Comparison of ENCODE assay signal across 8 mouse cellular contexts in the genomic region with DNA sequence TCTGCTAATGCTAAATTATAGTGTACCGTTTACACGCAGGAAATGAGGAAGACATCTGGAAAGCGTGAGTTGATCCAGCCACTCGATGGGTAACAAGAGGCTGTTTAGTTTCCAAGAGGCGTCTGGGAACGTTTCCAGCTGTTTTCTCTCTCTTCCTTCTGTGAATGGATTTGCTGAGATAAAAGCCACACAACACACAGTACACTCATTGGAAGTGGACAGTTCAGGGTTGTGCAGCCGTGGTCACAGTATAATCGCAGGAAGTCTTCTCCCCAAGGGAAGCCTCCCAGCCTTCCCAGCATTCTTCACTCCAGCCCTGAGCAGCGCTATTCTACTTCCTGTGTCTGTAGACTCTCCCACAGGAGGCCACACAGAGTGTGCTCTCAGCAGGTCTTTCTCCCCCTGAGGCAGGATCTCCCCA. TPM values are rescaled to one million over a fixed set of nuclear protein-coding genes. Genes with fewer than 3 reads are reported as not detected.
DNase-seq lines count a peak whose midpoint lies in the region; ATAC-seq and TF ChIP-seq lines count a peak whose summit lies in the region.

No protein-coding gene starts in this region.

- WGBS in midbrain, embryonic 15.5 days = 63% methylated on average over 9 of the region's 9 CpGs
- WGBS in midbrain, embryonic 11.5 days = 82% methylated on average over 9 of the region's 9 CpGs
- 39% methylated on average over 9 of the region's 9 CpGs for WGBS in intestine, embryonic 15.5 days
- 23% methylated on average over 9 of the region's 9 CpGs for WGBS in limb, embryonic 15.5 days
- 5% methylated on average over 9 of the region's 9 CpGs for WGBS in olfactory bulb, adult 2 months

- no peak overlapping the region for H3K4me3 ChIP-seq in midbrain, embryonic 15.5 days
- H3K4me3 ChIP-seq in midbrain, embryonic 11.5 days (ENCODE audit: low read depth, low read length) = no peak overlapping the region
- H3K4me3 ChIP-seq in intestine, embryonic 15.5 days (replicated peaks) = no peak overlapping the region
- H3K4me3 ChIP-seq in limb, embryonic 15.5 days = no peak overlapping the region
- H3K4me3 ChIP-seq in olfactory bulb, adult 2 months (ENCODE audit: insufficient read depth, low read depth, low read length) = no peak overlapping the region

- DNase-seq in midbrain, embryonic 11.5 days (ENCODE audit: low spot score, missing footprints) = no peak
- peak; percentile 71 for DNase-seq in gastrocnemius, postnatal 25 days
- no peak for DNase-seq in cerebellum, adult 11 months

- peak overlapping the region; percentile 53 for H3K27ac ChIP-seq in midbrain, embryonic 15.5 days
- H3K27ac ChIP-seq in midbrain, embryonic 11.5 days (ENCODE audit: low read depth, low read length) = no peak overlapping the region
- peak overlapping the region; percentile 77 for H3K27ac ChIP-seq in intestine, embryonic 15.5 days
- H3K27ac ChIP-seq in limb, embryonic 15.5 days = peak overlapping the region; percentile 77
- 0 out of 2 replicates have a peak overlapping the region, but pooled peaks have one; percentile 9 for H3K27ac ChIP-seq in olfactory bulb, adult 2 months (ENCODE audit: insufficient read depth, low read depth, low read length)

- no peaks in the 10 kb centered on the region for H3K27me3 ChIP-seq in midbrain, embryonic 15.5 days (replicated peaks)
- no peaks in the 10 kb centered on the region for H3K27me3 ChIP-seq in midbrain, embryonic 11.5 days (ENCODE audit: control insufficient read depth, insufficient read depth, low read length)
- no peaks in the 10 kb centered on the region for H3K27me3 ChIP-seq in intestine, embryonic 15.5 days (replicated peaks)
- no peaks in the 10 kb centered on the region for H3K27me3 ChIP-seq in limb, embryonic 15.5 days

- H3K9me3 ChIP-seq in midbrain, embryonic 15.5 days = no peaks in the 10 kb centered on the region
- no peaks in the 10 kb centered on the region for H3K9me3 ChIP-seq in midbrain, embryonic 11.5 days (ENCODE audit: control insufficient read depth, low read length)
- H3K9me3 ChIP-seq in intestine, embryonic 15.5 days = no peaks in the 10 kb centered on the region
- no peaks in the 10 kb centered on the region for H3K9me3 ChIP-seq in limb, embryonic 15.5 days

- H3K36me3 ChIP-seq in midbrain, embryonic 15.5 days (replicated peaks) = 0 out of 2 replicates have a peak, but pooled peaks cover 2% of the 10 kb centered on the region
- 0 out of 2 replicates have a peak, but pooled peaks cover 6% of the 10 kb centered on the region for H3K36me3 ChIP-seq in midbrain, embryonic 11.5 days (ENCODE audit: control insufficient read depth, insufficient read depth, low read length)
- peaks cover 5% of the 10 kb centered on the region; the same call in 1 of the 2 replicates for H3K36me3 ChIP-seq in intestine, embryonic 15.5 days
- peaks cover 9% of the 10 kb centered on the region for H3K36me3 ChIP-seq in limb, embryonic 15.5 days

- TF ChIP-seq CTCF in olfactory bulb, adult 2 months (IDR thresholded peaks at IDR 0.05; ENCODE audit: insufficient read depth, low read depth, low read length) = no peak

- H3K4me2 ChIP-seq in midbrain, embryonic 15.5 days = no peak overlapping the region
- H3K4me2 ChIP-seq in midbrain, embryonic 11.5 days = no peak overlapping the region
- no peak overlapping the region for H3K4me2 ChIP-seq in intestine, embryonic 15.5 days (replicated peaks)
- H3K4me2 ChIP-seq in limb, embryonic 15.5 days = no peak overlapping the region

- ATAC-seq in midbrain, embryonic 15.5 days (replicated peaks) = no peak
- no peak for ATAC-seq in midbrain, embryonic 11.5 days (ENCODE audit: low FRiP score)
- ATAC-seq in intestine, embryonic 15.5 days = peak; percentile 92
- ATAC-seq in limb, embryonic 15.5 days (ENCODE audit: insufficient number of reproducible peaks, low FRiP score, low TSS enrichment, low read depth) = peak; percentile 67; the same call in 1 of the 2 replicates
- no peak for ATAC-seq in erythroid progenitor cell, adult 5-6 weeks (replicated peaks; ENCODE audit: low FRiP score, poor library complexity, severe bottlenecking)

- no peak for TF ChIP-seq POLR2A in olfactory bulb, adult 2 months (IDR thresholded peaks at IDR 0.05; ENCODE audit: insufficient read depth, low read depth, low read length)

- no peaks in the 10 kb centered on the region for H3K4me1 ChIP-seq in midbrain, embryonic 15.5 days
- no peaks in the 10 kb centered on the region for H3K4me1 ChIP-seq in midbrain, embryonic 11.5 days (ENCODE audit: control insufficient read depth, insufficient read depth, low read length)
- H3K4me1 ChIP-seq in intestine, embryonic 15.5 days (replicated peaks) = peaks cover 8% of the 10 kb centered on the region; the same call in 1 of the 2 replicates
- H3K4me1 ChIP-seq in limb, embryonic 15.5 days = 0 out of 2 replicates have a peak, but pooled peaks cover 4% of the 10 kb centered on the region
- peaks cover 5% of the 10 kb centered on the region for H3K4me1 ChIP-seq in olfactory bulb, adult 2 months (ENCODE audit: control insufficient read depth, insufficient read depth, low read length)

- no peak overlapping the region for H3K9ac ChIP-seq in midbrain, embryonic 15.5 days
- H3K9ac ChIP-seq in midbrain, embryonic 11.5 days (ENCODE audit: low read length) = no peak overlapping the region
- no peak overlapping the region for H3K9ac ChIP-seq in intestine, embryonic 15.5 days
- H3K9ac ChIP-seq in limb, embryonic 15.5 days = no peak overlapping the region

RNA-seq across cellular contexts. Expression of gene Tango6, which starts 22.0 kb away (rescaled TPM):
- 6.4 and 6.8 TPM in 2 replicates for polyA plus RNA-seq in midbrain, embryonic 15.5 days (2015; fragmentation: Nextera tagmentation; extraction: Ambion mirVana)
- polyA plus RNA-seq in midbrain, embryonic 11.5 days (2014; fragmentation: Nextera tagmentation; extraction: Ambion mirVana) = 6.8 and 7.0 TPM in 2 replicates
- total RNA-seq in gastrocnemius, postnatal 25 days (2021) = 1 to 10 TPM; 8.9 to 9.9 TPM
- polyA plus RNA-seq in intestine, embryonic 15.5 days (2015; fragmentation: Nextera tagmentation; extraction: Ambion mirVana) = 8.3 and 9.1 TPM in 2 replicates
- polyA plus RNA-seq in limb, embryonic 15.5 days (2015; fragmentation: Nextera tagmentation; extraction: Ambion mirVana) = 8.2 and 8.9 TPM in 2 replicates
- not detected in 2 replicates for polyA plus RNA-seq in olfactory bulb, adult 2 months (2012; ENCODE audit: insufficient read depth, insufficient read length, low replicate concordance, missing spikeins)
- total RNA-seq in erythroid progenitor cell, adult 5-6 weeks (2015; ENCODE audit: low replicate concordance) = 2.1 TPM in 1 of 2 replicates, not detected in the other
- 0.15 and 0.77 TPM in 2 replicates for total RNA-seq in erythroid progenitor cell, adult 5-6 weeks (2017; ENCODE audit: low replicate concordance)

Comparison
In these comparisons a context has a peak if more than half of its experiments do, and no peak if none do; other contexts are left out.
1. ATAC-seq: peak in intestine, embryonic 15.5 days (single experiment) and limb, embryonic 15.5 days (single experiment); none in midbrain, embryonic 15.5 days (single experiment), midbrain, embryonic 11.5 days (single experiment) and erythroid progenitor cell, adult 5-6 weeks (single experiment).